Mouse (Mus musculus): ENCODE measurements at regions not wholly inside any gene's neighbourhood (a gene's known extent, or its start where the extent isn't known, plus 50 kb on each side); places are given as distances from the start of the nearest gene placed in this dataset.

GRCm38 (mm10) chr13:57189246-57189645 lies 293.5 kb upstream of the Trpc7 start:
- in situ Hi-C loops (cut with MboI, MseI): no loop called here

GRCm38 (mm10) chr13:57186168-57186567 lies 290.4 kb upstream of the Trpc7 start:
- in situ Hi-C loops (cut with MboI, MseI): no loop called here

DNA sequence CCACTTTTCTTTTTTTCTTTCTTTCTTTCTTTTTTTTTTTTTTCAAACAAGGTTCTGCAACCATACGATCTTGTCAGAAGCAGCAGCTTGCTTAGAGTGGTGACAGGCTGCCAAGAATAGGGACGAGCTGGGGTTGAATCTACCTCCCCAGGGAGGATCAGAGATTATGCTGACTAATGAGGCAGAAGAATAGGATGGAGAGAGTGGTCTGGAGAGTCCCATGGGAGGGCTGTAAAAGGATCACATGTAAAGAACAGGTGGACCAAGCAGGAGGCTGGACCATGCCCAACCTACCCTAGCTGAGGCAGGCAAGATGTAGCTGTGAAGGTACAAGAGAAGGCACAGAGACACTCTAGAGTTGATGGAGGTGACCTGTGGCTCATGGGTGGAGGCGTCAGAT lies 274.4 kb upstream of the Trpc7 start:
- in situ Hi-C loops (cut with MboI, MseI): no loop called here

GRCm38 (mm10) chr13:57169621-57170020 lies 273.8 kb upstream of the Trpc7 start:
- in situ Hi-C loops (cut with MboI, MseI): no loop called here

DNA sequence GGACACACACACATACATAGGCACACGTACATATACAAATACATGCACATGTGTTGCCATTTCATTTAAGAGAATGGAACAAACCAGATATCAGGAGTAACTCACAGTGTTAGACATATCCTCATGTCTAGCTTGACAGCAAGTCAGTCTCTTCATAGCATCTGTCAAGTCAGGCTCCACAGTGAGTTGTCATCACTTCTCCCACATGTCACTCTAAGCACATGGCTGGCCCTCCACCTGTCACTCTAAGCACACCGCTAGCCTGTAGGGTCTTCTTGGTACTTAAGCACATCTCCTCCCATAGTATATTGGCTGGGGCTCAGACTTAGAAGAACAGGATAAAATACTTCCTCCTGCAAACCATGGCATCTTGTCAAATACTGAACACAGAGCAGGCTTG lies 269.6 kb upstream of the Trpc7 start:
- in situ Hi-C loops (cut with MboI, MseI): no loop called here

DNA sequence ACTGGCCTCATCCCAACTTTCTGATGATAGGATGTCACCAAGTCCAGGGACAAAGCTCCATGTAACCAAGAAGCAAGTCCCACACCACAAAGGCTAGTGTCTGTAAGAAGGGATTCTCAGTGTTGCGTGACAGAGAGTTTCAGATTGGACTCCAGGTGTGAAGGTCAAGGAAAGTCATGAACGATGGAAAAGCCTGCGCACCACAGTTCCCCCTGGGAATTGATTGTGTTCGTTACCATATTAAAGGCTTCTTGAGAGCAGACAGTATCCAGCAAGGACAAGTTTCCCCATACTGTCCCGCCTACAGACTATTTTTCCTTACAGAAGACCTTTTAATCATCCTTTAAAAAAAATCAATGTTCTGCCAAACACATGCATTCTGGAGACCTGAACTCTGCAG lies 257.0 kb upstream of the Trpc7 start:
- in situ Hi-C loops (cut with MboI, MseI): no loop called here

GRCm38 (mm10) chr13:57147623-57148022 lies 251.8 kb upstream of the Trpc7 start:
- in situ Hi-C loops (cut with MboI, MseI): no loop called here

- in situ Hi-C loops (cut with MboI, MseI): no loop called here
Measured at GRCm38 (mm10) chr13:57146708-57147107, 250.9 kb upstream of the Trpc7 start.

DNA sequence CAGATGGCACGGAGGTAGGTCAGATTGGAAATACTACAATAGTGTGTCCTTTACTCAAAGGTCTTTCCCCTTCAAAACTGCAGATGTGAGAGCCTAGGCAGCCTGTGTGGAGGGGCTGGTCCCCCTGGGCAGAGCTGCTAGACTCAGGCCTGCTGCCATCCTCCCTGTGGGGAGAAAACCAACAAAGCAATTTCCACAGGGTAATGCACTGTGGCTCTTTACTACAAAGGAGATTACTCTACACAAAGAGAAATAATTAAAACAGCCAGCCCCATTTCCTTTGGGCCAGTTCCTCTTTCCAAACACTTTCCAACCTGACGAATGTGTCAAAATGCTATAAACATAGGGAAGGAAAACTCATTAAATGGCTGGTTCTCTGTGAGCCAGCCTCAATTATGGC lies 250.0 kb upstream of the Trpc7 start:
- in situ Hi-C loops (cut with MboI, MseI): no loop called here

DNA sequence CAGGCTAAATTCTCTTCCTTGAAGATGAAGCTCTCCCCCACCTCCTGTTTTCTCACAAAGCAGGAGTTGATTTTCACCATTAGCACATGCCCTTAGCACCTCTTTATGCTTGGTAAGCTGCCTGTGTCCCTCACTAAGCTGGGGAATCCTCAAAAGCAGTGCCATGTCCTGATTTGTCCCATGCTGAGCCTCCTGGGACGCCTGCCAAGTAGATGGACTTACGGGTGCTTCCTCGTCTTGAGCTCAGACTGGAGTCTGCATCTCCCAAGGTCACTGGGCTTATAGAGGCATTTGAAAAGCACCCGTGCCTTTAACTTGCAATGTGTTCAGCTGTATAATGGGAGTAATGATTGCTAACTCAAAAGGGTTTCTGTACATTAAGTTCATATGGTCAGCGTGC lies 247.1 kb upstream of the Trpc7 start:
- in situ Hi-C loops (cut with MboI, MseI): no loop called here

DNA sequence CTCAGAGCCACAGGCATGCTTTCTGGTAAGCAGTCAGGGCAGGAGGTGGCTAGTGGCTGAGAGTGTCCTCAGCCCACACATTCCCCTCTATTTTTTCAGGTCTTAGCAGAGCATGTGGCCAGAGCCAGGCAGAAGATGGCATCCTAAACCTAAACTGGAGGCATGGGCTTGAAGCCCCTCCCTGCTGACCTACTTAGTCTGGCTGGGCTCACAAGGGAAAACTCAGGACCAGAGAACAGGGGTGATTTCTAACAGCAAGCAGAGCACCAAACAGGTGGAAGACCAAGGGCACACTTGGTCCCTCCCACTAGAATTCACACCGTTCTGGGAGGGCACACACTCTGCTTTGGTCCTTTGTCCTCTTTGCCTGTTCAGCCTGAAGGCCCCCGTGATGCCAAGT lies 246.6 kb upstream of the Trpc7 start:
- in situ Hi-C loops (cut with MboI, MseI): no loop called here

GRCm38 (mm10) chr13:57115936-57116335 lies 220.1 kb upstream of the Trpc7 start:
- in situ Hi-C loops (cut with MboI, MseI): no loop called here

GRCm38 (mm10) chr13:57107956-57108355 lies 212.2 kb upstream of the Trpc7 start:
- in situ Hi-C loops (cut with MboI, MseI): no loop called here

DNA sequence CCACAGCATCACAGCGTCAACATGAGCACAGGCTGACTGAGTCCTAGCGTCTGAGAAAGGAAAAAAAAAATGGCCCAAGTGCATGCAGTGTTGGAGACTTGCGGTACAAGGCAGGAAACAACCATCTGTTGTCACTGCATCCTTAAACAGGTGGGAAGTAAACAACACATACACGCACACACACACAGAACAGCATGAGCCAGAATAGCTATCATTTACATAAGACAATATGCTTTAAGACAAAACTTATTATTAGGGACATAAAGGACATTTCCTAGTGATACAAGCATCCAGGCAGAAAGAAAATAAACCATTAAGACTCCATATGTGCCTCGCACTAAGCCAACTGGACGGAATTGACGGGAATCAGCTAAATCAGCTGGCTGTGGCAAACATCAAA lies 203.8 kb upstream of the Trpc7 start:
- in situ Hi-C loops (cut with MboI, MseI): no loop called here

GRCm38 (mm10) chr13:57091886-57092285 lies 196.1 kb upstream of the Trpc7 start:
- in situ Hi-C loops (cut with MboI, MseI): no loop called here

DNA sequence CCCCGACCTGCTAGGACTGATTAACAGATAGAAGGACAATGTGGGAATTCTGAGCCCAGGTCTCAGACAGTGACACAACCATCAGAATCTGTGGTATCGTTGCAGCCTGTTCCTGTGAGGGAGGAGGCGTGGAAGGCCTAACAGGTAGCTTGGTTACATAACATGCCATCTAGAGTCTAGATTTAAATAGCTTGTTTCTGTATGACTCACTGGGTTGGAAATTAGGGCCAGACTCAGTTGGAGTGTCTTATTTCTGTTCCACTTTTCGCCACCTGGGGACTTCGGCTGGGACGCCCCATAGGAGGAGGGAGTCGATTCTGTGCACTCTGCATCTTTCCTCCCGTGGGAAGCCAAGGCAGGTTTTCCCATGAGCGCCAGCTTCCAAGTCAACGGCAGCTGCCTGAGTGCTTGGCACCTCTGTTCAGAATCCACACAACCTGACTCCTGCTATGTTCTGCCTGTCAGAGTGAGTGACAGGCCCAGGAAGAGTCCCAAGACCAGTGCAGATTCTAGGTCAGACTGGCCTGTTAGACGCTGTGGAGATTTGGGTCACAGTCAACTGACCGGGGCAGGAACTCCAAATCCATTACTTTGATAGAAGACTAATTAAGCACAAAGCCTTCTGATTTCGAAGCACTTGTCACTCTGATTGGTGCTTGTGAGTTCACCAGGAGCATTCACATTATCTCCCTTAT lies 193.7 kb upstream of the Trpc7 start:
- in situ Hi-C loops (cut with MboI, MseI): no loop called here

- in situ Hi-C loops (cut with MboI, MseI): no loop called here
Measured at GRCm38 (mm10) chr13:57087966-57088365, 192.2 kb upstream of the Trpc7 start.

DNA sequence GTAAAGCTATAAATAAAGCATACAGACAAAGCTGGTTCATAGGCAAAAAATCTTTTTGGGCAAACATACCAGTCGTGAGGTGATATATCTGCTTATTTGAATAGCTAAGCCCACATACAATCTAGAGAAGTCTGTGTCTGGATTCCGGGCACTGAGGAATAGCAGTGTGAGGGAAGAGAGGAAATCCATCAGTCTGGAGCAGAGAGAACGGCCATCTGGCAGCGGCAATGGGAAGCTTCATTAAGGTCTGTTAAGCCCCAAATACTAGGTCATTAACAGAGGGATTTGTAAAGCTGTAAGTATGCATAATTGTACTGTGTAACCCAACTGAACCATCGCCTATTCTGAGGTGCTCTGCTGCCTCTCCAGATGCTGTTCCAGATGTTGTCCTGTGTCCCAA lies 191.6 kb upstream of the Trpc7 start:
- in situ Hi-C loops (cut with MboI, MseI): no loop called here

DNA sequence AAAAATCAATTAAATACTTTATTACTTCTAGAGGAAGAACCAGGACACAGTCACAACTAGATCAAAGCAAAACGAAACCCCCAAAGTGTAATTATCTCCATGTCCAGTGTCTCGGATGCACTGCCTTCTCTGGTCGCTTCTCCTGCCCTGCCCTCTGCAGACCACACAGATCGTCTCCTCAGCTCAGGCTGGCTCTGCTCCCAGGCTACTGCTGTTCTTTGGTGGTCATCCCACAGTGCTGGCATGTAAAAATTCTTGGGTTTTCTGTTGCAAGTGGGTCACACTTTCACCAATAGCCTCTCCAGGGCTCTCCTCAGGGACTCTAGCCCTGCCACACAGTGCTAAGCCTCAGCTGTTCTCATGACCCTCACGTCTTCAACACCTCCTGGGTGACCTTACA lies 188.0 kb upstream of the Trpc7 start:
- in situ Hi-C loops (cut with MboI, MseI): no loop called here

DNA sequence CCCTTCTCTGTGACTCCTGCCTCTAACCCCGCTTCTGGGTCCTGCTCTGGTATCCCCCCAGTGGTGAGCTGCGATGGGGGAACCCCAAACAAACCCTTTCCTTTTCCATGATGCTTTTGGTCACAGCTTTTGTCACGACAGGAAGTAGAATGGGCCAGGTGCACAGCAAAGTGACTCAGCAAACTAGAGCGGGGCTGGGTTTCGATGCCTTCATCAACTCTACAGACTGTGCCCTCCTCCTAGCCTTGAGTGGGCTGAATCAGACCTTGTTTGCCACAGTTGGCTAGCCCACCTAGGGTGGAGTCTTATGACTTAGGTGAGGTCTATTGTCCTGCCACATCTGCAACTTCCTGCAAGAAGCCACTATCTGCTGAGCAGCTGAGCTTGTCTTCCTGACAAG lies 174.7 kb upstream of the Trpc7 start:
- in situ Hi-C loops (cut with MboI, MseI): no loop called here

DNA sequence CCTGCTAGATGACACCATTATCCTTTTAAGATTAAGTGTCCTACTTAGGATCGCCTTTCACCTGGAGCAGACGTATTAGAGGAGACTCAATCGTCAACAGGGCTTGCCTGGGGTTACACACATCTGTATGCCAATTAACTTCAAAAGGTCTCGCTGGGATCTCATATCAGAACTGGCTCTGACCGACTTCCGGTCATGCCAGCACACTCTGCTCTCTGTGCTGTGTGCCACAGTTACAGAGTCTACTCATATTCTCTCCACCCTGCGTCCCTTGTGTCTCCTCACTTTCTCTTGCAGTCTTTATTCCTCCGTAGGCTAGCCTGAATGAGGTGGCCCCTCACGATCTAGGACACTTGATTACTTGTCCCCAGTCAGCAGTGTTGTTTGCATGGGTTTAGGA lies 165.9 kb upstream of the Trpc7 start:
- in situ Hi-C loops (cut with MboI, MseI): no loop called here

- in situ Hi-C loops (cut with MboI, MseI): no loop called here
Measured at GRCm38 (mm10) chr13:57061074-57061473, 165.3 kb upstream of the Trpc7 start.

DNA sequence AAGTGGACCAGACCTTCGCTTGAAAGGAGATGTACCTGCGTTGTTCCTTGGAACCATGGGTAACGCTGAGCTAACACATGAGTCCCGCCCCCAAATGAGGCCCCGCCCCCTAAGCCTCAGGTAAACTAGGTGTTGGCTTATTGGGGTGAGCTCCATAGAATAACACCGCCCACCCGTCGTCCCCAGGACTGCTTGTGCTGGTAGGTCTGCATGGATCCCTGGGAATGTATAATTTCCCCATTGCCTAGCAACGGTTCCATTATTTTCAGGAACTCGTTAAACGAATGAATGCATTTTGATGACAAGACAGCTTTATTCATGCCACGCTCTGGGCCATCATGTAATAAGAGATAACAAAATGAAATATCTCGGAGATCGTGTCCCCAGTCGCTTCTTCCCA lies 161.0 kb upstream of the Trpc7 start:
- in situ Hi-C loops (cut with MboI, MseI): no loop called here
